Mouse (Mus musculus): ENCODE measurements around the gene Mospd3.
A peak's percentile ranks its signal among the peaks of the same experiment; 100 is the strongest.

DNA sequence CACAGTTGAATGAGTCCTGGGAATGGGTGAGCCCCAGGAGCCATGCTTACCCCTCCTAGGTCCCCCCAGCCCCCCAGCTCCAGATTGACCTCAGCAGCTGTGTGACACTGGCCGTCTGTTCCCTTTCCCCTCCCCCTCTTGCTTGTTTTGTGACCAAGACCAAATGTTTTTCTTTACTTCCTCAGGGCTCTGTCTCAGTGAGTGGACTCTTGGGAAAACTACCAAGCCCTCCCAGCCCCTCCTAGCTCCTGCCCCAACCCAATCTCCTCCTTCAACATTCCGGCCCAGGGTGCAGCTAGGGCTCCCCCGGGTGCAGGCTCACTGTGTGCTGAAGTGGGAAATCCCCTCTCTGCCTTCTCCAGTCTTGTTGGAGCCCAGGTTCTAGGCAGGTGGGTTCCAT, 29.7 kb upstream of the Mospd3 start:
- TF ChIP-seq MYOD1 (IDR thresholded peaks at IDR 0.05; ENCODE audit: control insufficient read depth in 1 of 3, insufficient read length in 2 of 3, low read depth in 2 of 3) (peak in 2 of 3 experiments; percentile 77 to 83), MYOG (IDR thresholded peaks at IDR 0.05; ENCODE audit: control insufficient read depth in 1 of 3, insufficient read depth in 1 of 3, insufficient read length in 2 of 3, low read depth in 2 of 3) (peak in 1 of 3 experiments; percentile 27), MAX (IDR thresholded peaks at IDR 0.05; ENCODE audit: low read depth) (no peak), TCF3 (IDR thresholded peaks at IDR 0.05; ENCODE audit: insufficient read length, low read depth) (no peak), POLR2A (IDR thresholded peaks at IDR 0.05; ENCODE audit: insufficient read length, low read depth) (no peak)
